Mouse (Mus musculus): ENCODE results near the gene Syk. TPM values are rescaled to one million over a fixed set of nuclear protein-coding genes. Genes with fewer than 3 reads are reported as not detected.

The Syk gene
- total and polyA plus RNA-seq, 2 experiments from 2014 or later: 0.91 to 3.1 TPM

GRCm38 (mm10) chr13:52652253-52652628 lies 69.3 kb downstream of the Syk start:
- Histone ChIP-seq H3K27ac (ENCODE audit: low read depth, low read length) (no peak overlapping the region), H3K9me3 (ENCODE audit: low read length) (no peaks in the 10 kb centered on the region), H3K9ac (replicated peaks; ENCODE audit: low read length, poor library complexity, severe bottlenecking) (no peak overlapping the region), H3K27me3 (ENCODE audit: insufficient read depth, low read length) (no peaks in the 10 kb centered on the region; the same call in 1 of the 2 replicates), H3K4me2 (ENCODE audit: low read depth, low read length, poor library complexity, severe bottlenecking) (no peak overlapping the region), H3K4me1 (ENCODE audit: insufficient read depth, low read length) (no peaks in the 10 kb centered on the region), H3K36me3 (ENCODE audit: insufficient read depth, low read length) (no peaks in the 10 kb centered on the region), H3K4me3 (ENCODE audit: low read depth, low read length) (no peak overlapping the region)
- WGBS: 88% methylated on average over 8 of the region's 8 CpGs
- ATAC-seq (ENCODE audit: low FRiP score): no peak
- TF ChIP-seq CTCF (IDR thresholded peaks at IDR 0.05): no peak
- no peak for DNase-seq (ENCODE audit: low spot score)

- H3K4me1 ChIP-seq (ENCODE audit: insufficient read depth, low read length): no peaks in the 10 kb centered on the region
- WGBS: 74% methylated on average over 12 of the region's 12 CpGs
- ATAC-seq (ENCODE audit: low FRiP score) (no peak), DNase-seq (ENCODE audit: low spot score) (no peak)
- H3K36me3 ChIP-seq (ENCODE audit: insufficient read depth, low read length): no peaks in the 10 kb centered on the region
- no peaks in the 10 kb centered on the region; the same call in 1 of the 2 replicates for H3K27me3 ChIP-seq (ENCODE audit: insufficient read depth, low read length)
- no peaks in the 10 kb centered on the region for H3K9me3 ChIP-seq (ENCODE audit: low read length)
- no peak overlapping the region for H3K27ac ChIP-seq (ENCODE audit: low read depth, low read length)
- H3K9ac ChIP-seq (replicated peaks; ENCODE audit: low read length, poor library complexity, severe bottlenecking): no peak overlapping the region
- no peak overlapping the region for H3K4me3 ChIP-seq (ENCODE audit: low read depth, low read length)
- no peak for TF ChIP-seq CTCF (IDR thresholded peaks at IDR 0.05)
- no peak overlapping the region for H3K4me2 ChIP-seq (ENCODE audit: low read depth, low read length, poor library complexity, severe bottlenecking)
These were observed 71.3 kb downstream of the Syk start for GRCm38 (mm10) chr13:52654081-52654829.

GRCm38 (mm10) chr13:52654830-52655308 lies 71.9 kb downstream of the Syk start:
- Histone ChIP-seq H3K4me2 (ENCODE audit: low read depth, low read length, poor library complexity, severe bottlenecking) (no peak overlapping the region), H3K27ac (ENCODE audit: low read depth, low read length) (no peak overlapping the region), H3K27me3 (ENCODE audit: insufficient read depth, low read length) (no peaks in the 10 kb centered on the region; the same call in 1 of the 2 replicates), H3K9me3 (ENCODE audit: low read length) (no peaks in the 10 kb centered on the region), H3K9ac (replicated peaks; ENCODE audit: low read length, poor library complexity, severe bottlenecking) (no peak overlapping the region), H3K4me1 (ENCODE audit: insufficient read depth, low read length) (no peaks in the 10 kb centered on the region), H3K36me3 (ENCODE audit: insufficient read depth, low read length) (no peaks in the 10 kb centered on the region), H3K4me3 (ENCODE audit: low read depth, low read length) (no peak overlapping the region)
- DNase-seq (ENCODE audit: low spot score): no peak
- WGBS: 28% methylated on average over 9 of the region's 9 CpGs
- no peak for ATAC-seq (ENCODE audit: low FRiP score)
- no peak for TF ChIP-seq CTCF (IDR thresholded peaks at IDR 0.05)

GRCm38 (mm10) chr13:52657966-52658365 lies 75.0 kb downstream of the Syk start:
- Histone ChIP-seq H3K4me3 (ENCODE audit: low read depth, low read length) (no peak overlapping the region), H3K27ac (ENCODE audit: low read depth, low read length) (no peak overlapping the region), H3K27me3 (ENCODE audit: insufficient read depth, low read length) (no peaks in the 10 kb centered on the region; the same call in 1 of the 2 replicates), H3K36me3 (ENCODE audit: insufficient read depth, low read length) (no peaks in the 10 kb centered on the region), H3K9me3 (ENCODE audit: low read length) (no peaks in the 10 kb centered on the region), H3K4me2 (ENCODE audit: low read depth, low read length, poor library complexity, severe bottlenecking) (no peak overlapping the region), H3K9ac (replicated peaks; ENCODE audit: low read length, poor library complexity, severe bottlenecking) (no peak overlapping the region), H3K4me1 (ENCODE audit: insufficient read depth, low read length) (no peaks in the 10 kb centered on the region)
- DNase-seq (ENCODE audit: low spot score) (no peak), ATAC-seq (ENCODE audit: low FRiP score) (no peak)
- no peak for TF ChIP-seq CTCF (IDR thresholded peaks at IDR 0.05)
- WGBS: 91% methylated on average over 7 of the region's 7 CpGs

- H3K36me3 ChIP-seq (ENCODE audit: insufficient read depth, low read length): no peaks in the 10 kb centered on the region
- H3K27ac ChIP-seq (ENCODE audit: low read depth, low read length): no peak overlapping the region
- TF ChIP-seq CTCF (IDR thresholded peaks at IDR 0.05): peak; percentile 98
- no peak overlapping the region for H3K9ac ChIP-seq (replicated peaks; ENCODE audit: low read length, poor library complexity, severe bottlenecking)
- H3K27me3 ChIP-seq (ENCODE audit: insufficient read depth, low read length): no peaks in the 10 kb centered on the region; the same call in 1 of the 2 replicates
- DNase-seq (ENCODE audit: low spot score) (peak; percentile 69), ATAC-seq (ENCODE audit: low FRiP score) (no peak)
- no peaks in the 10 kb centered on the region for H3K9me3 ChIP-seq (ENCODE audit: low read length)
- no peak overlapping the region for H3K4me3 ChIP-seq (ENCODE audit: low read depth, low read length)
- H3K4me1 ChIP-seq (ENCODE audit: insufficient read depth, low read length): no peaks in the 10 kb centered on the region
- WGBS: 10% methylated on average over 8 of the region's 8 CpGs
- no peak overlapping the region for H3K4me2 ChIP-seq (ENCODE audit: low read depth, low read length, poor library complexity, severe bottlenecking)
These were observed 75.5 kb downstream of the Syk start for GRCm38 (mm10) chr13:52658477-52658876.

- no peaks in the 10 kb centered on the region for H3K36me3 ChIP-seq (ENCODE audit: insufficient read depth, low read length)
- no peak overlapping the region for H3K27ac ChIP-seq (ENCODE audit: low read depth, low read length)
- no peaks in the 10 kb centered on the region; the same call in 1 of the 2 replicates for H3K27me3 ChIP-seq (ENCODE audit: insufficient read depth, low read length)
- no peak for ATAC-seq (ENCODE audit: low FRiP score)
- H3K4me1 ChIP-seq (ENCODE audit: insufficient read depth, low read length): no peaks in the 10 kb centered on the region
- H3K4me3 ChIP-seq (ENCODE audit: low read depth, low read length): no peak overlapping the region
- H3K9me3 ChIP-seq (ENCODE audit: low read length): no peaks in the 10 kb centered on the region
- no peak overlapping the region for H3K9ac ChIP-seq (replicated peaks; ENCODE audit: low read length, poor library complexity, severe bottlenecking)
- TF ChIP-seq CTCF (IDR thresholded peaks at IDR 0.05): no peak
- WGBS: 86% methylated on average over 11 of the region's 11 CpGs
- no peak for DNase-seq (ENCODE audit: low spot score)
- no peak overlapping the region for H3K4me2 ChIP-seq (ENCODE audit: low read depth, low read length, poor library complexity, severe bottlenecking)
These were observed 76.2 kb downstream of the Syk start for GRCm38 (mm10) chr13:52659171-52659665.

Measured in midbrain, postnatal 0 days (tissue).